Mouse (Mus musculus) limb, embryonic 11.5 days (tissue): Measurements from ENCODE around the gene Fgfr2. TPM values are rescaled to one million over a fixed set of nuclear protein-coding genes. Genes with fewer than 3 reads are reported as not detected.

ENCODE experiments used
- ATAC-seq: fragments of 200-750 bp; cut with Nextera tagmentation; 2 replicates; pipeline ENCODE4 v1.8.0; 2017; ENCODE audit warnings: low read depth; ENCODE audit not compliant: insufficient number of reproducible peaks, low FRiP score, low TSS enrichment
- DNase-seq: peaks from one replicate; pipeline ENCODE4 v3.0.0-alpha.2; 2015; ENCODE audit warnings: low spot score
- H3K27ac ChIP-seq: fragments of 300-500 bp; sonication (generic); replicated peaks from 2 replicates; pipeline ENCODE4 v1.5.1; 2014; ENCODE audit warnings: low read depth, mild to moderate bottlenecking, low read length
- H3K27me3 ChIP-seq: fragments of 300-500 bp; sonication (generic); 2 replicates; pipeline ENCODE4 v1.6.1; 2014; ENCODE audit warnings: mild to moderate bottlenecking, low read length, mixed read lengths; ENCODE audit not compliant: control insufficient read depth, insufficient read depth
- H3K36me3 ChIP-seq: fragments of 300-500 bp; sonication (generic); 2 replicates; pipeline ENCODE4 v1.6.1; 2014; ENCODE audit warnings: mild to moderate bottlenecking, low read length, moderate library complexity, mixed read lengths; ENCODE audit not compliant: control insufficient read depth, insufficient read depth
- H3K4me1 ChIP-seq: fragments of 300-500 bp; sonication (generic); 2 replicates; pipeline ENCODE4 v1.6.1; 2014; ENCODE audit warnings: low read length, mixed read lengths; ENCODE audit not compliant: control insufficient read depth, insufficient read depth
- H3K4me2 ChIP-seq: fragments of 300-500 bp; sonication (generic); 2 replicates; pipeline ENCODE4 v1.6.1; 2014; ENCODE audit warnings: low read depth, mild to moderate bottlenecking, moderate library complexity; ENCODE audit not compliant: severe bottlenecking
- H3K4me3 ChIP-seq: fragments of 300-500 bp; sonication (generic); 2 replicates; pipeline ENCODE4 v1.5.1; 2014; ENCODE audit warnings: low read depth, low read length
- H3K9ac ChIP-seq: fragments of 300-500 bp; sonication (generic); 2 replicates; pipeline ENCODE4 v1.6.1; 2014; ENCODE audit warnings: mild to moderate bottlenecking, low read length
- H3K9me3 ChIP-seq: fragments of 300-500 bp; sonication (generic); 2 replicates; pipeline ENCODE4 v1.6.1; 2016; ENCODE audit warnings: low read length; ENCODE audit not compliant: control insufficient read depth
- WGBS: fragments of 180-500 bp; shearing (Covaris S2); extraction: QIAGEN DNeasy Blood & Tissue Kit; methylation state at CpG from one replicate; pipeline ENCODE4 v1.1.7; 2014; 5-methylcytosine and 5-hydroxymethylcytosine counted together
- polyA plus RNA-seq: library from polyadenylated mRNA; unstranded; fragments of >200 nt; fragmentation: Nextera tagmentation; extraction: Ambion mirVana; gene quantifications from 2 replicates; pipeline ENCODE4 v1.2.1, GENCODE M21; 2014

The Fgfr2 gene
- polyA plus RNA-seq, 1 experiment from 2014 or later = 60.1 TPM

- H3K27ac ChIP-seq = no peak overlapping the region
- H3K4me3 ChIP-seq = no peak overlapping the region
- H3K36me3 ChIP-seq = no peaks in the 10 kb centered on the region
- no peak overlapping the region for H3K4me2 ChIP-seq
- WGBS = 73% methylated on average over 5 of the region's 5 CpGs
- no peaks in the 10 kb centered on the region for H3K9me3 ChIP-seq
- H3K9ac ChIP-seq = no peak overlapping the region
- no peak for DNase-seq
- H3K27me3 ChIP-seq = no peaks in the 10 kb centered on the region
- no peaks in the 10 kb centered on the region for H3K4me1 ChIP-seq
- ATAC-seq = no peak
Measured at GRCm38 (mm10) chr7:132111770-132112169, 1011.4 kb downstream of the Fgfr2 start.

- H3K4me1 ChIP-seq = no peaks in the 10 kb centered on the region
- no peak overlapping the region for H3K9ac ChIP-seq
- no peaks in the 10 kb centered on the region for H3K27me3 ChIP-seq
- ATAC-seq = no peak
- no peaks in the 10 kb centered on the region for H3K36me3 ChIP-seq
- no peak overlapping the region for H3K4me2 ChIP-seq
- 59% methylated on average over 3 of the region's 3 CpGs for WGBS
- no peak for DNase-seq
- no peaks in the 10 kb centered on the region for H3K9me3 ChIP-seq
- no peak overlapping the region for H3K27ac ChIP-seq
- H3K4me3 ChIP-seq = no peak overlapping the region
Measured at GRCm38 (mm10) chr7:132110308-132110707, 1012.8 kb downstream of the Fgfr2 start.

GRCm38 (mm10) chr7:132106891-132107290, 1016.3 kb downstream of the Fgfr2 start:
- WGBS = 85% methylated on average over 4 of the region's 4 CpGs
- ATAC-seq = no peak
- no peaks in the 10 kb centered on the region for H3K27me3 ChIP-seq
- H3K36me3 ChIP-seq = no peaks in the 10 kb centered on the region
- no peak for DNase-seq
- H3K27ac ChIP-seq = no peak overlapping the region
- no peaks in the 10 kb centered on the region for H3K9me3 ChIP-seq
- H3K4me2 ChIP-seq = no peak overlapping the region
- H3K9ac ChIP-seq = no peak overlapping the region
- no peaks in the 10 kb centered on the region for H3K4me1 ChIP-seq
- no peak overlapping the region for H3K4me3 ChIP-seq

- H3K4me2 ChIP-seq = no peak overlapping the region
- H3K9ac ChIP-seq = no peak overlapping the region
- no peaks in the 10 kb centered on the region for H3K27me3 ChIP-seq
- H3K27ac ChIP-seq = no peak overlapping the region
- no peaks in the 10 kb centered on the region for H3K36me3 ChIP-seq
- WGBS = 81% methylated on average over 4 of the region's 4 CpGs
- no peaks in the 10 kb centered on the region for H3K4me1 ChIP-seq
- H3K9me3 ChIP-seq = no peaks in the 10 kb centered on the region
- ATAC-seq (no peak), DNase-seq (no peak)
- H3K4me3 ChIP-seq = no peak overlapping the region
Measured at GRCm38 (mm10) chr7:132105326-132105725, 1017.8 kb downstream of the Fgfr2 start.

GRCm38 (mm10) chr7:132098441-132098840, 1024.7 kb downstream of the Fgfr2 start:
- DNase-seq (no peak), ATAC-seq (no peak)
- WGBS = 74% methylated on average over 4 of the region's 4 CpGs
- no peaks in the 10 kb centered on the region for H3K4me1 ChIP-seq
- no peaks in the 10 kb centered on the region for H3K27me3 ChIP-seq
- no peak overlapping the region for H3K27ac ChIP-seq
- no peak overlapping the region for H3K9ac ChIP-seq
- no peak overlapping the region for H3K4me3 ChIP-seq
- H3K36me3 ChIP-seq = no peaks in the 10 kb centered on the region
- no peaks in the 10 kb centered on the region for H3K9me3 ChIP-seq
- no peak overlapping the region for H3K4me2 ChIP-seq

- H3K36me3 ChIP-seq = no peaks in the 10 kb centered on the region
- no peak for ATAC-seq
- 43% methylated on average over 7 of the region's 7 CpGs for WGBS
Measured at GRCm38 (mm10) chr7:132094666-132095065, 1028.5 kb downstream of the Fgfr2 start.

GRCm38 (mm10) chr7:132091551-132091950, 1031.6 kb downstream of the Fgfr2 start:
- Histone ChIP-seq H3K27me3 (no peaks in the 10 kb centered on the region), H3K9ac (no peak overlapping the region), H3K27ac (no peak overlapping the region), H3K4me1 (no peaks in the 10 kb centered on the region), H3K9me3 (no peaks in the 10 kb centered on the region), H3K36me3 (no peaks in the 10 kb centered on the region), H3K4me3 (no peak overlapping the region), H3K4me2 (no peak overlapping the region)
- DNase-seq (no peak), ATAC-seq (no peak)
- 94% methylated on average over 7 of the region's 7 CpGs for WGBS

More at GRCm38 (mm10) chr7:132094666-132095065, 1028.5 kb downstream of the Fgfr2 start:
- Histone ChIP-seq H3K9ac (no peak overlapping the region), H3K27ac (no peak overlapping the region), H3K4me3 (no peak overlapping the region), H3K4me1 (no peaks in the 10 kb centered on the region), H3K4me2 (no peak overlapping the region), H3K27me3 (no peaks in the 10 kb centered on the region), H3K9me3 (no peaks in the 10 kb centered on the region)
- DNase-seq = no peak

- Histone ChIP-seq H3K27me3 (no peaks in the 10 kb centered on the region), H3K9me3 (no peaks in the 10 kb centered on the region), H3K4me1 (no peaks in the 10 kb centered on the region), H3K27ac (no peak overlapping the region), H3K36me3 (no peaks in the 10 kb centered on the region), H3K4me2 (no peak overlapping the region), H3K9ac (no peak overlapping the region), H3K4me3 (no peak overlapping the region)
- ATAC-seq (no peak), DNase-seq (no peak)
- WGBS = 79% methylated on average over 6 of the region's 6 CpGs
Measured at GRCm38 (mm10) chr7:132088606-132089005, 1034.5 kb downstream of the Fgfr2 start.

GRCm38 (mm10) chr7:132088181-132088580, 1035.0 kb downstream of the Fgfr2 start:
- 79% methylated on average over 4 of the region's 4 CpGs for WGBS

More at GRCm38 (mm10) chr7:132088181-132088580, 1035.0 kb downstream of the Fgfr2 start:
- H3K9me3 ChIP-seq = no peaks in the 10 kb centered on the region
- no peaks in the 10 kb centered on the region for H3K4me1 ChIP-seq
- no peak overlapping the region for H3K4me2 ChIP-seq
- no peaks in the 10 kb centered on the region for H3K27me3 ChIP-seq
- no peak for DNase-seq
- H3K27ac ChIP-seq = no peak overlapping the region
- H3K36me3 ChIP-seq = no peaks in the 10 kb centered on the region
- H3K4me3 ChIP-seq = no peak overlapping the region
- H3K9ac ChIP-seq = no peak overlapping the region
- ATAC-seq = no peak
